In genomic region chr1:136696077-136696641, GRCm38 (mm10) we compare ENCODE assay signal across 8 mouse cellular contexts.
DNase-seq lines count a peak whose midpoint lies in the region; ATAC-seq and TF ChIP-seq lines count a peak whose summit lies in the region.
"Had no signal": no experiment of that assay in that cellular context is flagged by ENCODE, and none has a peak within 500 bp of the region (broad histone marks: within the 10 kb centered on the region; RNA-seq: fewer than 3 reads in every experiment).

No protein-coding gene starts in this region.

- H3K4me3 ChIP-seq in forebrain, embryonic 10.5 days = peak overlapping the region; percentile 46
- H3K4me3 ChIP-seq in intestine, embryonic 15.5 days (replicated peaks) = no peak overlapping the region
- H3K4me3 ChIP-seq in stomach, postnatal 0 days (ENCODE audit: low read depth, low read length) = no peak overlapping the region
- H3K4me3 ChIP-seq: erythroblast, embryonic 14.5 days had no signal

- peak; percentile 51 for DNase-seq in adrenal gland, postnatal 10 days
- no peak for DNase-seq in forebrain, embryonic 10.5 days (ENCODE audit: extremely low spot score, low spot score)
- DNase-seq in lung, adult 18-20 months = peak; percentile 67 to 77
- DNase-seq in stomach, postnatal 0 days (ENCODE audit: low spot score) = peak; percentile 27
- no peak for DNase-seq in right cerebral cortex, postnatal 4 days
- DNase-seq in layer of hippocampus, adult 9-11 months = no peak

- no peak for TF ChIP-seq CTCF in stomach, postnatal 0 days (IDR thresholded peaks at IDR 0.05; ENCODE audit: low read depth)

- no peak for TF ChIP-seq EP300 in stomach, postnatal 0 days (optimal IDR thresholded peaks at IDR 0.05)

- peak overlapping the region; percentile 44 for H3K4me2 ChIP-seq in intestine, embryonic 15.5 days (replicated peaks)
- no peak overlapping the region for H3K4me2 ChIP-seq in stomach, postnatal 0 days (replicated peaks; ENCODE audit: low read depth)

- 8% methylated on average over 19 of the region's 19 CpGs for WGBS in forebrain, embryonic 10.5 days
- 24% methylated on average over 19 of the region's 19 CpGs for WGBS in intestine, embryonic 15.5 days
- WGBS in stomach, postnatal 0 days = 16% methylated on average over 19 of the region's 19 CpGs

- no peaks in the 10 kb centered on the region for H3K36me3 ChIP-seq in forebrain, embryonic 10.5 days (replicated peaks)
- no peaks in the 10 kb centered on the region for H3K36me3 ChIP-seq in intestine, embryonic 15.5 days
- H3K36me3 ChIP-seq in stomach, postnatal 0 days (ENCODE audit: control insufficient read depth, insufficient read depth, low read length) = no peaks in the 10 kb centered on the region

- H3K9me3 ChIP-seq in forebrain, embryonic 10.5 days = no peaks in the 10 kb centered on the region
- no peaks in the 10 kb centered on the region for H3K9me3 ChIP-seq in intestine, embryonic 15.5 days
- H3K9me3 ChIP-seq in stomach, postnatal 0 days (ENCODE audit: control insufficient read depth, low read length) = no peaks in the 10 kb centered on the region

- no peak overlapping the region for H3K9ac ChIP-seq in intestine, embryonic 15.5 days
- no peak overlapping the region for H3K9ac ChIP-seq in stomach, postnatal 0 days (ENCODE audit: low read length)

- peaks cover 4% of the 10 kb centered on the region; the same call in 1 of the 2 replicates for H3K27me3 ChIP-seq in forebrain, embryonic 10.5 days (ENCODE audit: poor library complexity, severe bottlenecking)
- H3K27me3 ChIP-seq in intestine, embryonic 15.5 days (replicated peaks) = no peaks in the 10 kb centered on the region
- H3K27me3 ChIP-seq in stomach, postnatal 0 days (ENCODE audit: control insufficient read depth, insufficient read depth, low read length) = no peaks in the 10 kb centered on the region

- peak overlapping the region; percentile 57 for H3K27ac ChIP-seq in forebrain, embryonic 10.5 days
- H3K27ac ChIP-seq in intestine, embryonic 15.5 days = no peak overlapping the region
- no peak overlapping the region for H3K27ac ChIP-seq in stomach, postnatal 0 days (replicated peaks)

- no peak for ATAC-seq in intestine, embryonic 15.5 days
- no peak for ATAC-seq in stomach, postnatal 0 days (ENCODE audit: low FRiP score, low TSS enrichment)

- peaks cover 27% of the 10 kb centered on the region for H3K4me1 ChIP-seq in forebrain, embryonic 10.5 days
- H3K4me1 ChIP-seq in intestine, embryonic 15.5 days (replicated peaks) = peaks cover 2% of the 10 kb centered on the region; the same call in 1 of the 2 replicates
- peaks cover 2% of the 10 kb centered on the region; the same call in 1 of the 2 replicates for H3K4me1 ChIP-seq in stomach, postnatal 0 days (replicated peaks; ENCODE audit: control insufficient read depth, insufficient read depth)

Comparison
In these comparisons a context has a peak if more than half of its experiments do, and no peak if none do; other contexts are left out.
1. DNase-seq: peak in adrenal gland, postnatal 10 days (single experiment), lung, adult 18-20 months (2 of 2) and stomach, postnatal 0 days (single experiment); none in forebrain, embryonic 10.5 days (single experiment), right cerebral cortex, postnatal 4 days (single experiment) and layer of hippocampus, adult 9-11 months (single experiment).